Mouse (Mus musculus): Measurements from ENCODE around the gene Elmo3.
A peak's percentile ranks its signal among the peaks of the same experiment; 100 is the strongest.

DNA sequence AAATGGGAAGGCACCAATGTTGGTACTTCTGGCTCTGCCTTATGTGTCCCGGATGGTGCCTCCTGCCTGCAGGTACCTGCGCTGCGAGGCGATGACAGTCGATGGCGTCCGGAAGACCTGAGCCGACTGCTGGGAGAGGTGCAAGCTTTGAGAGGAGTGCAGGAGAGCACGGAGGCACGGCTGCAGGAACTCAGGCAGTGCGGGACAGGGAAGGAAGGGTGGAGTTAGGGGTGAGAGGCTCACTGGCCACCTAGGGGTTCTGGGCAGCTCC is 34.5 kb upstream of the Elmo3 start:
- TF ChIP-seq EP300 (IDR thresholded peaks at IDR 0.05; ENCODE audit: low read depth) (no peak), CTCF (IDR thresholded peaks at IDR 0.05; ENCODE audit: low read depth) (0 out of 2 replicates have a peak, but pooled peaks have one; percentile 2)
